Mouse (Mus musculus): ENCODE data around the gene Ddx50.

- TF ChIP-seq CTCF (IDR thresholded peaks at IDR 0.05; ENCODE audit: control insufficient read depth, insufficient read depth, low read length): no peak
- no peak for TF ChIP-seq POLR2A (IDR thresholded peaks at IDR 0.05; ENCODE audit: borderline replicate concordance, control insufficient read depth, low read depth, low read length)
These were observed 51.0 kb downstream of the Ddx50 start for GRCm38 (mm10) chr10:62600056-62600455.
